Mouse (Mus musculus) gastrocnemius, postnatal 4 days (tissue): ENCODE measurements around the gene Rab5b. TPM values are rescaled to one million over a fixed set of nuclear protein-coding genes. Genes with fewer than 3 reads are reported as not detected.
A peak's percentile ranks its signal among the peaks of the same experiment; 100 is the strongest.

ENCODE experiments used
- DNase-seq, 2 experiments: peaks; one replicate each; pipeline ENCODE4 v3.0.0; 2021 to 2022; ENCODE audit warnings: low spot score in 2 of 2, mixed read lengths in 2 of 2
- total RNA-seq, 2 experiments: library from RNA; stranded (reverse); gene quantifications; 2 replicates each; pipeline ENCODE4 v1.2.3; 2021

Rab5b gene
- total RNA-seq, 2 experiments from 2014 or later, result 85.8 to 88.8 TPM

- DNase-seq, result no peak
Observed at GRCm38 (mm10) chr10:128699611-128700010, 3.5 kb upstream of the Rab5b start.

- no peak for DNase-seq
Observed at GRCm38 (mm10) chr10:128699006-128699405, 2.9 kb upstream of the Rab5b start.

- no peak for DNase-seq
Observed at GRCm38 (mm10) chr10:128697072-128697725, 1.1 kb upstream of the Rab5b start.

GRCm38 (mm10) chr10:128695411-128695991 lies 563 bp downstream of the Rab5b start:
- peak in 1 of 2 experiments; percentile 36 for DNase-seq

- no peak for DNase-seq
Observed at GRCm38 (mm10) chr10:128674469-128675008, 21.5 kb downstream of the Rab5b start.

GRCm38 (mm10) chr10:128673763-128674468 lies 22.1 kb downstream of the Rab5b start, which contains the start of gene Suox:
Gene Suox (minus strand): TSS chr10:128674073.
- peak; percentile 65 to 79 for DNase-seq

GRCm38 (mm10) chr10:128671148-128671547 lies 24.9 kb downstream of the Rab5b start:
- no peak for DNase-seq

GRCm38 (mm10) chr10:128668790-128669672 lies 27.0 kb downstream of the Rab5b start:
- DNase-seq, result peak in 1 of 2 experiments; percentile 30

GRCm38 (mm10) chr10:128665806-128666205 lies 30.3 kb downstream of the Rab5b start:
- no peak for DNase-seq

GRCm38 (mm10) chr10:128665307-128665706 lies 30.8 kb downstream of the Rab5b start:
- DNase-seq, result no peak

- no peak for DNase-seq
Observed at GRCm38 (mm10) chr10:128664808-128665207, 31.3 kb downstream of the Rab5b start.

- no peak for DNase-seq
Observed at GRCm38 (mm10) chr10:128663441-128664220, 32.4 kb downstream of the Rab5b start.

- DNase-seq, result no peak
Observed at GRCm38 (mm10) chr10:128662465-128662864, 33.6 kb downstream of the Rab5b start.

- DNase-seq, result no peak
Observed at GRCm38 (mm10) chr10:128659490-128659889, 36.6 kb downstream of the Rab5b start.

GRCm38 (mm10) chr10:128657844-128658243 lies 38.2 kb downstream of the Rab5b start:
- DNase-seq, result no peak

- DNase-seq, result no peak
Observed at GRCm38 (mm10) chr10:128656731-128657130, 39.3 kb downstream of the Rab5b start.

- no peak for DNase-seq
Observed at GRCm38 (mm10) chr10:128655254-128655653, 40.8 kb downstream of the Rab5b start.

- no peak for DNase-seq
Observed at GRCm38 (mm10) chr10:128653866-128654265, 42.2 kb downstream of the Rab5b start.

GRCm38 (mm10) chr10:128646139-128647089 lies 49.6 kb downstream of the Rab5b start:
- DNase-seq, result peak in 1 of 2 experiments; percentile 39
